Mouse (Mus musculus) megakaryocyte, embryonic 14.5 days (primary cell): ENCODE results near the gene Peli2.

ENCODE experiments used
- FLI1 ChIP-seq: IDR thresholded peaks from 2 replicates; pipeline ENCODE4 v1.6.1; 2012; ENCODE audit warnings: low read length, inconsistent platforms, mixed read lengths
- GATA1 ChIP-seq: IDR thresholded peaks from 3 replicates; pipeline ENCODE4 v1.6.1; 2012; ENCODE audit warnings: mixed read lengths, low read length, inconsistent platforms, borderline replicate concordance

GRCm38 (mm10) chr14:48197287-48197686, 76.7 kb downstream of the Peli2 start:
- TF ChIP-seq GATA1 (no peak), FLI1 (no peak)
